Mouse (Mus musculus): Measurements from ENCODE around the gene Krtap12-1.
"Not testable (repeated sequence)": the region's sequence is repeated elsewhere in the genome, so short reads cannot be mapped to it uniquely, and the experiment has no call there.

The Krtap12-1 gene

GRCm38 (mm10) chr10:77741924-77742688 is 21.7 kb downstream of the Krtap12-1 start, which contains the start of gene Gm18596:
TSS of gene Gm18596 (minus strand) at chr10:77742638.
- DNase-seq (ENCODE audit: inconsistent ontology term) = not testable (repeated sequence)

GRCm38 (mm10) chr10:77750686-77751085 is 30.3 kb downstream of the Krtap12-1 start:
- not testable (repeated sequence) for DNase-seq (ENCODE audit: inconsistent ontology term)

GRCm38 (mm10) chr10:77751254-77751653 is 30.9 kb downstream of the Krtap12-1 start, which contains the start of gene Gm9736:
TSS of gene Gm9736 (minus strand) at chr10:77751354.
- DNase-seq (ENCODE audit: inconsistent ontology term) = not testable (repeated sequence)

- not testable (repeated sequence) for DNase-seq (ENCODE audit: inconsistent ontology term)
Measured at GRCm38 (mm10) chr10:77752312-77752711, 31.9 kb downstream of the Krtap12-1 start.

- no peak for DNase-seq (ENCODE audit: inconsistent ontology term)
Measured at GRCm38 (mm10) chr10:77753448-77753847, 33.0 kb downstream of the Krtap12-1 start.

- not testable (repeated sequence) for DNase-seq (ENCODE audit: inconsistent ontology term)
Measured at GRCm38 (mm10) chr10:77759582-77759981, 39.2 kb downstream of the Krtap12-1 start, which contains the start of gene Gm3233. TSS of gene Gm3233 (minus strand) at chr10:77759682.

- no peak for DNase-seq (ENCODE audit: inconsistent ontology term)
Measured at GRCm38 (mm10) chr10:77769727-77770126, 49.3 kb downstream of the Krtap12-1 start.

Measured in Muller cell, postnatal 12 days (primary cell).